Mouse (Mus musculus) 3T3-L1 (cell line): ENCODE results near the gene Dgat2.

ENCODE experiments used
- DNase-seq: peaks from one replicate; pipeline ENCODE4 v3.0.0-alpha.2; 2015; ENCODE audit warnings: low read depth, low spot score

The Dgat2 gene

DNA sequence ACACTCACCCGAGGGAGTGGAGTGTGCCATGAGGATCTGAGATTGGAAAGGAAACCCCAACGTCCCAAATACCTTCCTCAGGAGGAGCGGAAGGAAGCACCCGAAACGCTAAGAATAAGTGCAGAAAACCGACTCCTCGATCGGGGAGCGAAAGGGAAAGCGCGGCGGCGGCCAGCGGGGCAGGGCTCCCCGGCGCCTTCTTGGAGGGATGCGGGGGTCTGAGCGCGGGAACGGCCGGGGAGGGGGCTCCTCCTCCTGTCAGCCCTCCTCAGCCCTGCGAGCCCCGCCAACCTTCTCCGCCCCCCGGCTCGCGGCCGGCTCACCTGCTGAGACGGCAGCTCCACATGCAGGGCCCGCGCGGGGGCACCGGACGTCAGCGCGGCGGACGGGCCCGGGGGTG, 42.0 kb downstream of the Dgat2 start:
- no peak for DNase-seq

DNA sequence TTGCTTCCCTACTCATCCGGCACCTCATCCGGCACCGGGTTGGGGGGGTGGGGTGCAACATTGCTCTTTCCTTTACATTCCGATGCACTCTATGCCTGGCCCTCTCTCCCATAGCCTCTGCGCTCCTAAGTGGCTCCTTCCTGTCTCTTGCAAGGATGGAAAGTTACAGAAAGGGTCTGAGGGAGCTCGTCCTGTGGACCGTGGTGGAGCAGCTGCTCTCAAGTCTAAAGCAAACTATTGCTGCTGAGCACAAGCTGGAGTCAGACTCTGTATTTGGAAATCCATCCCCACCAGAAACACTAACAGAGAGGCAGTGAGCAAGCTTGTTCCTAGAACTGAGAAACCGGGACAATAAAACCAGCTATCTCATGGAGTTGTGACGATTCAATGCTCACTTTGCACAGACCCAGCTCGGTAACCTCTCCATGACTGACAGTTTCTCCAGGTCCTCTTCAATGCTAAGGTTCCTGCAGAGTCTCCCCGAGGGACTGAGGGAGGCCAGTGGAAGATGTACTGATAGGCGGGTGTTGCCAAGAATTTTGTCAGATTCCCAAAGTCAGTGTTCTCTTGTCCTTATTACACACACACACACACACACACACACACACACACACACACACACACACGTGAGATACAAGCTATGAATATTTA, 42.6 kb downstream of the Dgat2 start:
- peak; percentile 67 for DNase-seq

DNA sequence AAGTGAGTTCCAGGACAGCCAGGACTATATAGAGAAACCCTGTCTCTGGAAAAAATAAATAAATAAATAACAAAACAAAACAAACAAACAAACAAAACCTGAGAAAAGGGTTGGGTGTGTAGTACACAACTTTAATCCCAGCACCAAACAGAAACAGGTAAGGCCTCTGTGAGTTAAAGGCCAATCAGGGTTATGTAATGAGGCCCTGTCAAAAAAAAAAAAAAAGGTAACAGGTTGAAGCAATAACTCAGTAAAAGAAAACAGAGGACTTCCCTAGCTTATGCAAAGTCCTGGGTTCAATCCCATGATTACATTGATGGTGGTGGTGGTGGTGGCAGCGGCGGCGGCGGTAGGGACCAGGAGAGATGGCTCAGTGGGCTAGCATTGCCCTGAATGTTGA, 45.0 kb downstream of the Dgat2 start:
- no peak for DNase-seq

DNA sequence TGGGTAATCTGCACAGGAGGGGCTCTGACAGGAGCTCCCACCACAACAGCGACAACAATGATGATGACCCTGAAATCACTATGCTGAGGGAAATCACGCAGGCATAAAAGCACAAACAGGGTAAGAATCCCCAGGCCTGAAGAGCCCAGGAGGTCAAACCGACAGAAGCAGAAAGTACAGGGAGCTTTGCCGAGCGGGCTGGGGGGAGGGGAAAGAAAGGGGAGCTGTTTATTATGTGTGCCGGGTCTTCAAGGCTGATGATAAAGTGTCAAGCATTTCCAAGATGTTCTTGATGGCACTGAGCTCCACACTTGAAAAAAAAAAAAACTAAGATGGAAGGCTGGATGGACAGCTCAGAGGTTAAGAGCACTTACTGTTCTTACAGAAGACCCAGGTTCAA, 45.7 kb downstream of the Dgat2 start:
- DNase-seq, result no peak

DNA sequence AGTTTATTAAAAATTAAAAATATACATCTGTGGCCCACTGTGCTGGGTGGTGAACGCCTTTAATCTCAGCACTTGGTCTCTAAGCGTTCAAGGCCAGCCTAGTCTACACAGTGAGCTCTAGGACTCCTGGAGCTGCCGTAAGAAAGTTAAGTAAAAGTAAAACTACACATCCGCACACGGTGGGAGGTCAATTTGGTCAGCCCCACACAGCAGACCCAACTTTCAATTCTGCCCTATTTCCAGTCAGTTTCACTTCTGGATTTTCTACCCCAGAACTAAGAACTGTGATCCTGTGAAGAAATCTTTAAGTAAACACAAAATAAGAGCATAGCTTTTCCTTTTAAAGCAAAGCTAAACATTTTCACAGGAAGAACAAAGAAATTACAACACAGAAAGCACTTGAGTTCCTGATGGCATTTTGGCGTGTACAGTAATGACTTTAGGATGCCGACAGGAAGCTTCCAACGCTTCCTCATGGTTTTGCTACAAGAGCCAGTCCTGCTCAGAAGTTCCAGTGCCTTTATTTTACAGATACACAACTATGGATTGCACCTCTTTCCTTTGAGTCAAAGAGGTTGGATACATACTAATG, 48.6 kb downstream of the Dgat2 start:
- DNase-seq, result no peak

DNA sequence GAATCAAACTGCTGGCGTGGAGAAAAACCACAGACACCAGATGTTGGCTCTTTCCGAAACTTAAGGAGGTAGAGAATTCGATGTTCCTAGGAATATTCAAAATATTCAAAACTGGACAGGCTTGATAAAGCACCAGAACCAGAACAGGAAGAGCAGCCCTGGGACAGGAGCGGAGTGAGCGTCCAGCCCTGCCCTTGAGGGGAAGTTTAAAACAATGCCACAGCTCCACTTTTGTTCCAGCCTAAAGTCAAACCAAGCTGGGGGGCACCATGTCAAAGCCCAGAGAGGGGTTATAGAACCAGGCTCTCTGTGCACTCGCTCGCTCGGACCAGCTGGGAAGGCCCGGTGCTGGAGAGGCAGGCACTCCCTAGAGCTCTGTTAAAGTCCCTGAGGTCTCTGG, 49.9 kb downstream of the Dgat2 start:
- DNase-seq, result no peak

DNA sequence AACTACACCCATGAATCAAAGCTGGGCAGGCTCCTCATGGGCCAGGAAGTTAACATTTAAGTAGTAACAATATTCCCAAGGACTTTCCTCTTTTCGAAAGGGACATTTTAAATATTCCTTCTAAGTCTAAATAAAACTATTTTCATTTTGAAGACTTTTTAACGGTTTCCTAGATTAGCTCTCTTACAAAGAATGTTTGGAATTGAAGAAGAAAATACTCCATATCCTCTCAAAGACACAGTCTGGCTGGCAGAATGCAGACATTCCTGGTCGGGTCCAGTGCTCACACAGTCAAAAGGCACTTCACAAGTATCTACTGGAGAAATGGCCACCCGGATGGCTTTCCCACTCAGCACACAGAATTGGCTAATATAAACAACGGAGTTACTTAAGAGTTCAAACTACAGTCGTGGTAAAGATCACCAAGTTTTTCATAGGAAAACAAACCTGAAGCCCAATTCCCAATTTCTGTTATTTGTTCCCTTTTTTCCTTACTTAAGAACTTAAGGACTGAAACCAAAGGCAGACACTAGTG, 50.6 kb downstream of the Dgat2 start:
- no peak for DNase-seq

DNA sequence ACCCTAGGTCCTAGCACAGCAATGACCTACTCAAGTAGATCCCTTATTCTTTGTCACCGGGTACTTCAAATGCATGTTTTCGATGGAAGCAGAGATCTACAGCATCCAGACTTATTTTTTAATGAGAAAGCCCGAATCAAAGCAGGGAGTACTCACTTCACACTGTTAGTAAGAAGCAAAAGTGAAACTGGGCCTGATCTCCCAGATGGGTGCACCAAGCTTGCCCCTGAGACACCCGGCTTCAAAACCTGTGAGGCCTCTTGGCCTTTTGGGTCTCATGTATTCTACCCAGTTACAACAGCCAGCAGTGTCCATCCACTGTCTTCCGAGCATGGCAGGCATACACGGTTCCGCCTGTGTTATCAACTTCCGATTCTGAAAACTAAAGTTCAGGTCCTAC, 53.6 kb downstream of the Dgat2 start:
- DNase-seq, result no peak

DNA sequence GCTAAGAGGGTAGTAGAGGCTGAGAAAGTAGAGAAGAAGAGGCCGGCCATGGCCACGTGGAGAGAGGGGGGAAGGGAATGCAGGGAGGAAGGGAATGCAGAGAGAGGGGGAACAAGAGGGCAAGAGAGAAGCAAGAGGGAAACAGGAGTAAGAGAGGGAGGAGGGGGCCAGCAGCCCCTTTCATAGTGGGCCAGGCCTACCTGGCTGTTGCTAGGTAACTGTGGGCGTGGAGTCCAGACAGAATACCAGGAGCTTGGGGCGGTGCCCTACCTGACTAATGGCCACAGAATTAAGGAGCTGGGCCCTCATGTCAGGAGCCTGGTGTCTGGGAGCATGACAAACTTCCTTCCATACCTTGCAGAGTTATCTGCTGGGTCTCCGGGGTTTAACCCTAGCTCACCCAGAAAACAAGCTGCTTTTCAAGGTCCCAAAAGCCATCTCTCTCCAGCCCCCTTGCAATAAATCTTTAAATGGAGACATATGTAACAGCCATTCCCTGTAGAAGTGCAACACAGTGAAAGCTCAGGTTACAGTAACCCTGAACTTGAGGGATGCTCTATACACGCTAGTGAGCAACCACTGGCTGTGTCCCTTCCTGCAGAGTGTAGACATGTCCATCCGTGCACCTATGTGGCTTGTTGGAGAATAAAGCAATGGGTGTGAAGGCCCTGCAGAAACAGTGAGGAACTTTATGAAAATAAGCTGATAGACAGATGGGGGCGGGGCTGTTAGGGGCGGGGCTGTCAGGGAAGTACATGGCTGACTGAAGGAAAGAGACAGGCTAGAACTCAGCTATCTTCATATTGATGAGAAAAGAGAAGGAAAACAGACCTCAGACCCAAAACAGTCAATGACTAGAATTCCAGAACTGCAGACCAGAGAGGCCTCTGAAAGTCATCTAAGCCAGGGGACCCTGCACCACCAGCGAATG, 54.2 kb downstream of the Dgat2 start:
- DNase-seq, result no peak

DNA sequence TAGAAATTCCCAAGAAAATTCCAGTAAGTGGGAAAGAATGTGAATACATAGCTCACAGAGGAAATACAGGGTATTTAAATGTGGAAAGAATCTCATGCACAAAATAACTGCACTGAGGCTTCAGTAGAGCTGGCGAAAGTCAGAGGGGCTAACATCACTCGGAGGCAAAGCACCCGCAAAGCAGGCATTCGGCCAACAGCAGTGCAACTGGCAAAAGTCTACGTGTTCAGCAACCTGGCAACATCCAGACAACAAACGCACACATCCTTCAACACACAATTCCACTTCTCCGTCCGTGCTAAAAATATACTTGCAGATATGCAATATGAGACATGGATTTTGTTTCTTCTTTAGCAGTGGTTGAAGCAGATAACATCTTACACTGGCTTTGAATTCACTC, 56.5 kb downstream of the Dgat2 start:
- DNase-seq, result no peak

DNA sequence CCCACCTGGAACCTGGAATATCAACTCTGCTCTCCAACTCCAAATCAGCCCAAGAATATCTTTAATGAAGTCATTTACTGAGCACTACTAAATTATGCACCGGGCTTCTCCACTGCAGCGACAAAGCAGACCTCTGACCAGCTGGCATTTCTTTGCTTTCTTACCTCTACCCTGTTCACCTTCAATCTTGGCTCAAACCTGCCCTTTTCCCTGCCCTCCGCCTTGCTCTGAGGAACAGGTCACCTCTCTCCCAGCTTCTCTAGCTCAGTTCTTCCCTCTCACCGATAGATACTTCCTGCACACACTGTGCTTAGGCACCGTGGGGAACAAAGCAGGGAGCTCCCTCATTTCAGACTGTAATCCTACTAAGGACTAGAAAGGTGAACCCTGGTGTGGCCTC, 59.9 kb downstream of the Dgat2 start:
- no peak for DNase-seq

DNA sequence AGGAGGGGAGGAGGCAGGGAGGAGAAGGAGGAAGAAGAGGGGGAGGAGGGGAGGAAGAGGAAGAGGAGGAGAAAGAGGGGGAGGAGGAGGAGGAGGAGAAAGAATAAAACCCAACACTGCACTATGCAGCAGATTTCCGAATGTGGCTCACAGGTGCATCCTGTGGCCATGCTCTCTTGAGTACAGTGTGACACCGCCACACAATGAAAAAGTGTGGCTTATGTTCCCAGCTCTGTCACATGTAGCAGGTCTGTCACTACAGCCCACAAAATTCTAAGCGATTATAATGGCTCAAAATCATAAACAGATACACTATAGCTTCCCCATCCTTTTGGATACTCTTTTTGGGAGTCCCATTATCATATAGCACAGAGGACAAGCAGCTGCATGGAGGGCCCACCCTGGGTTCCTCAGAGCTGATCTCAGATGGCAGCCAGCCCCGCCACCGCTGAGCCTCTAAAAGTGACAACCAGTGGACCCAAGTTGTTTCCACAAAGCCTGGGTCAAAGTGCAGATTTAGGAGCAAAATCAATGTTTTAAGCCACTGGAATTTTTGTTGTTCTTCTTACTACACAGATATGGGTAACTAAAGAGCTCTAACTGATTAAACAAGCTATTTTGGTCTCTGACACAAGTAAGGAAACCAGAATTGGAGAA, 61.5 kb downstream of the Dgat2 start:
- no peak for DNase-seq

DNA sequence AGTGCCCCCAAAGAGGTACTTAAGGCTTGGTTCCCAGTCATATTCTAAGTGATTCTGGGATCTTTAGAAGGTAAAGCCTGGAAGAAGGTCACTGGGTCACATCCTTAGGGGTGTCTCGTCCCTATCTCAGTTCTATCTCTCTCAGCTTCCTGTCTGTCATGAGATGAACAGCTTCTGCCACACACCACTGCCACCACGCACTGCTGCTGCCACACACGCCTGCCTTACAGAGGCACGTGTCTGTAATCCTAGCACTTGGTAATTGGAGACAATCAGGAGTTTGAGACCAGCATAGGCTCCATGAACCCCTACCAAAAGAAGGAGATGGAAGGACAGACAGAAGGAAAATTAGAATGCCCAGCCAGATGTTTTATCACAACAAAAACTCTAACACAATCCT, 62.4 kb downstream of the Dgat2 start:
- no peak for DNase-seq

DNA sequence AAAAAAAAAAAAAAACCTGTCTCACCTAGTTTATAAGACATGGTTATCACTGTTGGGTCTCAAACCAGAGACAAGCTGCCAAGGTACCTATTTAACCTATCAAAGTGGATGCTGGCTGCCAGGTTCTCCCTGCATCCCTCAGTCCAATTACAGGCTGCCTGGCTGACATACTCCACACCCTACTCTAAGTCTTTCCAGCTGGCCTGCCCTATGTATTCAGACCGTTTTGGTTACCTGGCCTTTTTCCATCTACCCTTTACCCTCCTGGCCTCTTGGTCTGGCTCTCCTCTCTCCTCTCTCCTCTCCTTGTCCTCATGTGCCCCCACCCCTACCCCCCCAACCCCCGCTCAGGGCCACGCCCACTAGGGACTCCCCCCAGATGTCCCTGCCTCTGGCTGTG, 65.7 kb downstream of the Dgat2 start:
- DNase-seq, result no peak

DNA sequence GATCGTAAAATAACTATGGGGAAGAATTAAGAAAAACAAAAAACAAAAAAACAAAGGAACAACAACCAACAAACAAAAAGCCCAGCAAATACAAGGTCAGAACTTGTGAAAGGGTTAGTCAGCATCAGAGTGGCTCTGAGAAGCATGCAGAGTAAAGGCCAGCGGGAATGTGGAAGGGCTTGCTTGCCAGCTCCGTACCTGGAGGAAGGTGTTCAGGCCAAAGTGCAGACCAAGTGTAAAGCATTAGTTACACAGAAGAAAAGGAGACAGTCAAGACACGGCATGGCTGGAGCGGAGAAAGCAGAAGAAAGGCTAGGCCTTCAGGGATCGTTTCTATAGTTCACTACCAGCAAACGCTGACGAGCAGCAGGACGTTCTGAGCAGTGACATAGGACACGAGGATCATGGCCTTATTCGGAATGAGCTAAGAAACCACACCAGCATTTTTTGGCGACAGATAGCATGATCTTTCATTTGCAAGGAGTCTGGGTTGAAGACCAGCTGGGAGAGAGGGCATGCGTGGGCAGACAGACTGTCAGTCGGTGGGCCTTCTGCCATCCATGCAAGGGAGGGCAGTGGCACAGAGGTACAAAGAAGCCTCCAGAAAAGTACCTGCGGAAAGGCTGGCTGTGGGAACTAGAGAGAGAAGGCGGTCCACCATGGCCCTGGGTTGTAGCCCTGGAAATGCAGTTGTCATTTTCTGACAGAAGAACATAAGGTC, 68.4 kb downstream of the Dgat2 start:
- no peak for DNase-seq

DNA sequence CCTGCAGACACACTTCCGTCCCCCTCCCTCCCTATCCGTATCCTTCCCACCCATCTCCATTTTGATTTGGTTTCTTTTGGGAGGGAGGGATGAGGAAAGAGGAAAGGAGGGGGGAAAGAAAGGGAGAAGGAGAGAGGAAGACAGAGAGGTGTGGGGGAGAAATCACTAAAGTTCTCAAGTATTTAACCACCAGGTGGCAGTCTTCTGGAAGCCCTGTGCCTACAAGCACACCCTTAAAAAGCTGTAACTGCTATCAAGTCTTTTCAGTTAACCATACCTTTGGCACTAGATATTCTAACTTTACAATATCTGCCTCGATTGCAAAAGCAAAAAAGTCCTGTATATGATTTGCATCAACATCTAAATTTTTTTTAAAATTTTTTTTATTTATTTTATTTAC, 75.0 kb downstream of the Dgat2 start:
- peak; percentile 65 for DNase-seq

DNA sequence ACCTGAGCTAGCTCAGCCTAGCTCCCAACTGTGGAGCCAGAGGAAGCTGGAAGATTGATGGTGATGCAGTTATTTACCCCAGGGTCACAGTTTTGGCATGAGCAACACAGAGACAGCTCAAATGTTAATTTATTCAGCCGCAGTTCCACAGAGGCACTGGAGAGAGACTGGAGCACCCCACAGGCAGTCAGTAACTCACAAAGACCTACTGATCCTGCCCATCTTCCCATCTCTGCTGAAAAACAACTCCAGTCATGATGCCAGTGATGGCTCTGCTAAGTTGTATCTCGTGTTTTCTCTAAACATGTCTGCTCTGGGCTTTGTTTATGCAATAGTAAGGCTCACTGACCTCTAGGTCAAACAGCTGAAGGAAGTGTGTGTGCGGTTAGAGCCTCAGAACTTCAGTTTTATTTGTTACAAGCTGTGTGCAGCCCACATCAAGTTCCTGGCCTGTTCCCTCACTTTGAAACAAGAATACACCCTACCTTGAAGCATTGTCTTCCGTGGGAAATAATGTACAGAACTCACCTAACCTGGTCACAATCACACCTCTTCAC, 75.7 kb downstream of the Dgat2 start:
- no peak for DNase-seq
